Mouse (Mus musculus): ENCODE results near the gene Amdhd2. TPM values are rescaled to one million over a fixed set of nuclear protein-coding genes. Genes with fewer than 3 reads are reported as not detected.
A peak's percentile ranks its signal among the peaks of the same experiment; 100 is the strongest.

The Amdhd2 gene
- polyA plus RNA-seq (2011; ENCODE audit: insufficient read length, low read depth, missing spikeins) = 26.6 and 31.7 TPM in 2 replicates

- Histone ChIP-seq H3K27ac (ENCODE audit: insufficient read depth, low read length) (peak within 1 kb of the TSS; percentile 80), H3K4me3 (ENCODE audit: insufficient read depth, low read length) (peak within 1 kb of the TSS; percentile 67), H3K4me1 (ENCODE audit: control insufficient read depth, insufficient read depth, low read length) (peaks cover 12% of the 10 kb centered on the region)
- TF ChIP-seq CTCF (IDR thresholded peaks at IDR 0.05; ENCODE audit: borderline replicate concordance, insufficient read depth, low read length) (no peak), POLR2A (IDR thresholded peaks at IDR 0.05; ENCODE audit: low read depth, low read length) (peak; percentile 72)
These were observed at the start of gene Amdhd2 for GRCm38 (mm10) chr17:24163176-24163962. Amdhd2 (minus strand) TSS chr17:24163766.

GRCm38 (mm10) chr17:24213186-24213585 lies 49.6 kb upstream of the Amdhd2 start:
- Histone ChIP-seq H3K4me1 (ENCODE audit: control insufficient read depth, insufficient read depth, low read length) (0 out of 2 replicates have a peak, but pooled peaks cover 5% of the 10 kb centered on the region), H3K4me3 (ENCODE audit: insufficient read depth, low read length) (no peak overlapping the region), H3K27ac (ENCODE audit: insufficient read depth, low read length) (no peak overlapping the region)
- TF ChIP-seq POLR2A (IDR thresholded peaks at IDR 0.05; ENCODE audit: low read depth, low read length) (no peak), CTCF (IDR thresholded peaks at IDR 0.05; ENCODE audit: borderline replicate concordance, insufficient read depth, low read length) (no peak)

GRCm38 (mm10) chr17:24212441-24213018 lies 49.0 kb upstream of the Amdhd2 start:
- Histone ChIP-seq H3K4me1 (ENCODE audit: control insufficient read depth, insufficient read depth, low read length) (0 out of 2 replicates have a peak, but pooled peaks cover 5% of the 10 kb centered on the region), H3K4me3 (ENCODE audit: insufficient read depth, low read length) (no peak overlapping the region), H3K27ac (ENCODE audit: insufficient read depth, low read length) (no peak overlapping the region)
- TF ChIP-seq POLR2A (IDR thresholded peaks at IDR 0.05; ENCODE audit: low read depth, low read length) = 0 out of 2 replicates have a peak, but pooled peaks have one; percentile 9
- no peak for TF ChIP-seq CTCF (IDR thresholded peaks at IDR 0.05; ENCODE audit: borderline replicate concordance, insufficient read depth, low read length)

- peak; percentile 32; the same call in 1 of the 2 replicates for TF ChIP-seq POLR2A (IDR thresholded peaks at IDR 0.05; ENCODE audit: low read depth, low read length)
- TF ChIP-seq CTCF (IDR thresholded peaks at IDR 0.05; ENCODE audit: borderline replicate concordance, insufficient read depth, low read length) = no peak
- Histone ChIP-seq H3K4me1 (ENCODE audit: control insufficient read depth, insufficient read depth, low read length) (0 out of 2 replicates have a peak, but pooled peaks cover 5% of the 10 kb centered on the region), H3K27ac (ENCODE audit: insufficient read depth, low read length) (no peak overlapping the region), H3K4me3 (ENCODE audit: insufficient read depth, low read length) (no peak overlapping the region; the same call in 1 of the 2 replicates)
These were observed 48.3 kb upstream of the Amdhd2 start for GRCm38 (mm10) chr17:24211631-24212440.

- Histone ChIP-seq H3K4me3 (ENCODE audit: insufficient read depth, low read length) (no peak overlapping the region), H3K27ac (ENCODE audit: insufficient read depth, low read length) (no peak overlapping the region), H3K4me1 (ENCODE audit: control insufficient read depth, insufficient read depth, low read length) (0 out of 2 replicates have a peak, but pooled peaks cover 5% of the 10 kb centered on the region)
- TF ChIP-seq POLR2A (IDR thresholded peaks at IDR 0.05; ENCODE audit: low read depth, low read length) (no peak), CTCF (IDR thresholded peaks at IDR 0.05; ENCODE audit: borderline replicate concordance, insufficient read depth, low read length) (no peak)
These were observed 47.0 kb upstream of the Amdhd2 start for GRCm38 (mm10) chr17:24210591-24210990.

GRCm38 (mm10) chr17:24209916-24210240 lies 46.3 kb upstream of the Amdhd2 start:
- Histone ChIP-seq H3K4me3 (ENCODE audit: insufficient read depth, low read length) (no peak overlapping the region), H3K27ac (ENCODE audit: insufficient read depth, low read length) (no peak overlapping the region; the same call in 1 of the 2 replicates), H3K4me1 (ENCODE audit: control insufficient read depth, insufficient read depth, low read length) (0 out of 2 replicates have a peak, but pooled peaks cover 5% of the 10 kb centered on the region)
- TF ChIP-seq CTCF (IDR thresholded peaks at IDR 0.05; ENCODE audit: borderline replicate concordance, insufficient read depth, low read length) (no peak), POLR2A (IDR thresholded peaks at IDR 0.05; ENCODE audit: low read depth, low read length) (no peak)

GRCm38 (mm10) chr17:24209043-24209915 lies 45.7 kb upstream of the Amdhd2 start, which contains the start of gene Ntn3:
Ntn3 (minus strand) TSS chr17:24209531.
- peak within 1 kb of the TSS; percentile 19 for H3K27ac ChIP-seq (ENCODE audit: insufficient read depth, low read length)
- peaks cover 9% of the 10 kb centered on the region for H3K4me1 ChIP-seq (ENCODE audit: control insufficient read depth, insufficient read depth, low read length)
- TF ChIP-seq CTCF (IDR thresholded peaks at IDR 0.05; ENCODE audit: borderline replicate concordance, insufficient read depth, low read length) = no peak
- TF ChIP-seq POLR2A (IDR thresholded peaks at IDR 0.05; ENCODE audit: low read depth, low read length) = 0 out of 2 replicates have a peak, but pooled peaks have one; percentile 26
- peak within 1 kb of the TSS; percentile 1; the same call in 1 of the 2 replicates for H3K4me3 ChIP-seq (ENCODE audit: insufficient read depth, low read length)

GRCm38 (mm10) chr17:24208641-24209042 lies 45.1 kb upstream of the Amdhd2 start:
- Histone ChIP-seq H3K4me1 (ENCODE audit: control insufficient read depth, insufficient read depth, low read length) (peaks cover 9% of the 10 kb centered on the region), H3K27ac (ENCODE audit: insufficient read depth, low read length) (peak overlapping the region; percentile 19; the same call in 1 of the 2 replicates), H3K4me3 (ENCODE audit: insufficient read depth, low read length) (peak overlapping the region; percentile 1; the same call in 1 of the 2 replicates)
- TF ChIP-seq POLR2A (IDR thresholded peaks at IDR 0.05; ENCODE audit: low read depth, low read length) = no peak
- TF ChIP-seq CTCF (IDR thresholded peaks at IDR 0.05; ENCODE audit: borderline replicate concordance, insufficient read depth, low read length) = no peak
